Mouse (Mus musculus) naive thymus-derived CD4-positive, alpha-beta T cell, adult 2 months (primary cell): ENCODE measurements around the gene Snx5.

Experiments used
- DNase-seq: peaks from one replicate; pipeline ENCODE4 v3.0.0-alpha.2; 2011; ENCODE audit warnings: low read depth

The Snx5 gene

GRCm38 (mm10) chr2:144270507-144271420 lies at the start of gene Snx5, which contains the start of gene Mgme1:
TSS of gene Snx5 (minus strand) at chr2:144270906.
TSS of gene Mgme1 (plus strand) at chr2:144270663.
- peak; percentile 94 for DNase-seq

DNA sequence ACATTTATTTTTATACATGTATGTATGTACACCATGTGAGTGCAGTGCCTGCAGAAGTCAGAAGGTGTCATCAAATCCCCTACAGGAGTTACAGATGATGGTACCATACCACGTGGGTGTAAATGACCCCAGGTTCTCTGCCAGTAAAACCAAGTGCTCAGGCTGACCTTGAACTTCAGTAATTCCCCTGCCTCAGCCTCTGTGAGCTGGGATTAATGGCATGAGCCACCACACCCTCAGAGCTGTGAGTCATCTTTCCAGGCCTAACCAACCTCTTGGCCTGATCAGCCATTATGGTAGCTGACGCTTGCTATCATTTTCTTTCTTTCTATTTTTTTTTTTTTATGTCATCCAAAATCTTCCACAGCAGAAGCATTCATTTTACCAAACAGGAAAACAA lies 40.7 kb upstream of the Snx5 start:
- no peak for DNase-seq

DNA sequence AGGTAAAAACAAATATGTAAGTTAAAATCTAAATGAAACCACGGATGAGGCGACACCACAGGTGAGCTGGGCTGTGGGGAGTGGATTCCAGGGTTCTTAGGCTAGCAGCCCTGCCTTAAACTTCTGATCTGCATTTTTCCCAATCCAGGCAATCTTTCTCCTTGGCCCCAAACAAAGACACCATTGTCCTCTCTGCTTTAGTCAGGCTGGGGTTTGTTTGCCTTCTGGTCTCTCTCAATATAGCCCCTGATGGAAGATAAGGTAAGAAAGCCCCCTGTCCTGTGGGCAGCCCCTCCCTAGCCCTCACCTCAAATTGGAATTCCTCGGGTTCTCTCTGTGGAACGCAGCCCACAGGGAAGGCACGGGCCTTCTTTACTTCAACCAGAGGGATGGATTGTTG lies 39.6 kb upstream of the Snx5 start:
- DNase-seq, result no peak

GRCm38 (mm10) chr2:144308561-144308960 lies 37.9 kb upstream of the Snx5 start:
- no peak for DNase-seq

DNA sequence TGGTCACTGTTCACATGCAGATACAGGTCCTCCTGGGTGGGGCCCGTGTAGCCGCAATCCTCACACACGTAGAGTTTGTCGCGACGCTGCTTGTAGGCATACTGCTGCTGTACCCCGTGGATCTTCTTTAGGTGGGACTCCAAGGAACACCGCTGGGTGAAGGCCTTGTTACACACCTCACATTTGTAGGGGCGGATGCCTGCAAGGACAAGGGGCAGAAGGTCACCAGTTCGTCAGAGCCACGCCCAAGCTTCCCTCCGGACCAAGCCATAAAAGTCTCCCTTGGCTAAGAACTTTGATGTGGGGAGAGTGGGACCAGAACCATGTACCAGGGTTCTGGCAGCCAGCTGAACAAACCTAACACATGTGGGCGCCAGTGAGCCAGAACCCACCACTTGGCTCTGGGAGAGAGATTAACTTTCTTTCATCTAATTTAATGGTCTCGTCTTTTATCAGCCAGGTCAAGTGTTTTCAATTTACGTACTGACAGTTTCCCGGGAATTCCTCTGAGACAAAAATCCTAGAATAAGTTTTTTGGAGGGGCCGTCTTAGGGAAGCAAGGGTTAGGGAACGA lies 35.1 kb upstream of the Snx5 start:
- no peak for DNase-seq

- DNase-seq, result no peak
Observed at GRCm38 (mm10) chr2:144301101-144301500, 30.4 kb upstream of the Snx5 start.

DNA sequence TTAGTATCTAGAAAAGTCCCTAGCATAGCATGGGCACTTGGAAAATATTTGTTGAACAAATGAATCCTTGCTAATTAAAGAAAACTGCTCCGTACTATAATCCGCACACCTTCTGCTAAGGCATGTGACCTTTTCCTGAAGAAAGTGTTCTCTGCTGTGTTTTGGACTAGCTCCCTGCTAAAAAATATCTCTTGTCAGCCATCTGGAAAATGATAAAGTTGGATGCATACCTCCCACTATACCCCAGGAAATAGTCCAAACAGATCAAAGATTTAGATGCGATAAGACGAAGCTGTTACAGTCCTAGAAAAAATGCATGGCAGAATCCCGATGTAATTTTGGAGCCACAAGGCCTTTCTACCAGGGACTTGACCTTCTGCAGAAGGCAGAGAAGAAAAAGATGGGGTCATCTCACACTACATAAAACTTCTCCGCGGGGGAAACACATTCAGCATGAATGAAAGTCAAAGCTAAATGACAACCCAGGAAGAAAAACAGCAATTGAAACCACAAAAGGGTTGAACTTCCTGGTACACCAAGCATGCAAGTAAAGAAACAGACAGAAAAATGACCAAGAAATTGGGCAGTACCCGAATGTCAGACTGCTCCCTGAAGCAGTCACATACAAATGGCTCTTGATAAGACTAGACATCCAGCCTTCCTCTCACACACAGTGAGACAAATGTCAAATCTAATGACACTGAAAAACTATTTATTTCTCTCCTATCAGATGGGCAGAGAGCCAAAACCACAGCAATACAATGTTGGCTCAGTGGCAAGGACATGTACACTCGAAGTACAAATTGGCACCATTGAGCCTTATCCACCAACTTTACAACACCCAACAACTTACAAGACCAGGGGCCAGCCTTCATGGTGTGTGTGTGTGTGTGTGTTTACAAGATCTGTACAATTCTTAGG lies 29.3 kb upstream of the Snx5 start:
- DNase-seq, result peak; percentile 65

GRCm38 (mm10) chr2:144295145-144295735 lies 24.5 kb upstream of the Snx5 start:
- no peak for DNase-seq

- DNase-seq, result no peak
Observed at GRCm38 (mm10) chr2:144291600-144292305, 21.0 kb upstream of the Snx5 start.

GRCm38 (mm10) chr2:144290321-144290720 lies 19.6 kb upstream of the Snx5 start:
- no peak for DNase-seq

DNA sequence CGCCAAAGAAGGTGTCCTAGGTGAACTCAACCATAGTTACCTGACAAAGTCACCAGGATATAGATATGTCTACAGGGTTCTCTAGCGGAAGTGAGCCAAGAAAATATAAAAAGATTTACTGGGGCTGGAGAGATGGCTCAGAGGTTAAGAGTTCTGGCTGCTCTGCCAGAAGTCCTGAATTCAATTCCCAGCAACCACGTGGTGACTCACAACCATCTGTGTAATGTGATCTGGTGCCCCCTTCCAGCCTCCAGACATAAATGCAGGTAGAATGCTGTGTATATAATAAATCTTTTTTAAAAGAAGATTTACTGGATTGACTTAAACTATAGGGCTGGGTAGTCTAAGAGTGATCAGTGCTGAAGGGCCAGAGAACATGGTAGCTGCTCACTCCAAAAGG lies 10.7 kb upstream of the Snx5 start:
- DNase-seq, result no peak

DNA sequence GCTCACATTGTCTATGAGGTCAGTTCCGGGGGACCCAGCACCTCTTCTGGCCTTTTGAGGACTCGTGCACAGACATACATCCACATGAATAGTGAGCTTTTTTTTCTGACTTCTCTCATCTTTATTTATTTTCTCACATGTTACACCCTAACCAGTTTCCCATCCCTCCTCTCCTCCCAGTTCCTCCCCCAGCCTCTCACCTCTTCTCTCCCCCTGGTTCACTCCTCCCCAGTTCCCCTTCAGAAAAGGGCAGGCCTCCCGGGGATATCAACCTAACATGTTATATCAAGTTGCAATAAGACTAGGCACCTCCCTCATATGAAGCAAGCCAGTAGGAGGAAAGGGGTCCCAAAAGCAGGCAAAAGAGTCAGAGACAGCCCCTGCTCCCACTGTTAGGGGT lies 9.9 kb upstream of the Snx5 start:
- DNase-seq, result no peak

DNA sequence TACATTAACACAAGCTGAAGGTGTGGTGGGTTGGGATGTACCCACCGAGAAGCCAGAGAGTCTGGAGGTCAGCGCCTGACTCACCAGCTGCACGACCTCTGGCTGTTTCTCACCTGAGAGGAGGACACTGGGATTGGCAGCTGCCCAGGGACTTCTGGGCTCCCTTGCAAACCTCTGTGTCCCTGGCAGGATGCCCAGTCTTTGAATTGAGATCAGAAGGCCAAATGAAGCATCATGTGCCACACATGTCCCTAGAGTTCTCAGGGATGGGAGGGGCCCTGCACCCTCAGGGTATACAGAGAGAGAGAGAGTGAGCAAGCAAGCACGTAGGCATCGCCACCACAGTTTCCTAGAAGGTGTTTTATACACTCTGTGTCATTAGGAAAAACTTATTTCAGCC lies 9.0 kb upstream of the Snx5 start:
- no peak for DNase-seq

- no peak for DNase-seq
Observed at GRCm38 (mm10) chr2:144276885-144277284, 6.2 kb upstream of the Snx5 start.

GRCm38 (mm10) chr2:144274741-144275140 lies 4.0 kb upstream of the Snx5 start:
- DNase-seq, result peak; percentile 68

DNA sequence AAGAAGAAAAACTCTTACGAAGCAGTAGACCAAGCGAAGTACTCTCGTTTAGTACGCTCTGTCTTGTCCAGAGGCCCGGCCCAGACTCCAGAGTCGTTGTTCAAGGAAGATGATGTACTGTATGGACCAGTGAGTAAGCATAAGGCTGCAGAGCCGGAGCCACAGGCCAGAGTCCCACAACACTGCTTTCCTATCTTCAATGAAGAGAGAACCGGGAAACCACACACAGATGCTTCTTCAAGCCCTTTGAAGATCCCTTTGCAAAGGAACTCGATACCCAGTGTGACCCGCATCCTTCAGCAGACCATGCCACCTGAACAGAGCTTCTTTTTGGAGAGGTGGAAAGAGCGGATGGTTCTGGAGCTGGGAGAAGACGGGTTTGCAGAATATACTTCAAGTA lies 1.4 kb upstream of the Snx5 start:
- no peak for DNase-seq

- peak; percentile 33 for DNase-seq
Observed at GRCm38 (mm10) chr2:144269679-144270475, 829 bp downstream of the Snx5 start.

DNA sequence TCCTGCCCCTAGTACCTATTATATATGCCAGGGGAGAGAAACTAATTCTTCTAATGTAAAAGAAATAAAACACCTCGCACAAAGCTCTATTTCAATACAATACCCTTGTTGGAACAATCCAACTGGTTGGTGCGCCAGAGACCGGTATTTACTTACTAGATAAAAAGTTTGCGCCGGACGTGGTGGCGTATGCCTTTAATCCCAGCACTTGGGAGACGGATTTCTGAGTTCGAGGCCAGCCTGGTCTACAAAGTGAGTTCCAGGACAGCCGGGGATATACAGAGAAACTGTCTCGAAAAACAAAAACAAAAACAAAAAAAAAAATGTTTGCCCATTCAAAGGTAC lies 1.4 kb downstream of the Snx5 start:
- DNase-seq, result peak; percentile 38

DNA sequence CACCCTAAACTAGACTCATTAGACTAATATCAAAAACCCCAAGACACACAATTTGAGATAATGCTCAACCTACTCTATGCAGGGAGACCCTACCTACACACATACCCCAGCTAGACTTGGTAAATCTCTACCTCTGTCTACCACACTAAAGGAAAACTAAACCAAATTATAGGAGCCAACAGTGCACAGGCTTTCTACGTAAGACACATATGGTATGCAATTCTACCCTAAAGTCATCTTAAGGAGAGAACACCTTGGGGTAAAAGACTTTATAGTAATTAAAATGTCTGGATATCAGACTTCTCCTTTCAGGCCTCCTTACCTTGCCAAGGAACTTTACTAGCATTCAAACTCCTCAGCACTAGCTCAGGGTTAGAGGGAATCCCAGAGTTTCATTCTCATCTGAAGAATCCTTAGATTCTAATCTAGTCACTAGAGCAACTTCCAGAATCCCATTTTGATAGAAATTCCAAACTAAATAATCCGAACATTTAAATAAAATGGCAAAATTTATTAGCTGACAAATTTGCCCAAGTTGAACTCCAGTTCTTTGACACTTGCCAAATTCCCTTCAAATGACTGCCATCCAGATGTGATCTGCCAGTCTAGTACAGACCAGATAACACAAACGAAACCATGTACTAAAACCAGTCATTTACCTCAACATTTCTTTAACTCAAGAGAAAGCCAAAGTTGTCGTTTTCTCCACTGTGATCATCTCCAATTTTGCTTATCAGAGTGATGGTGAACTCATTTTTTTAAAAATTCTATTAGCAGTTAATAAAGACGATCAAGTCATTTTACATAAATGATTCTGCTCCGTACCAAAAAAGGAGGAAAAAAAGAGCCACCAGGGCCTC lies 2.0 kb downstream of the Snx5 start:
- no peak for DNase-seq

DNA sequence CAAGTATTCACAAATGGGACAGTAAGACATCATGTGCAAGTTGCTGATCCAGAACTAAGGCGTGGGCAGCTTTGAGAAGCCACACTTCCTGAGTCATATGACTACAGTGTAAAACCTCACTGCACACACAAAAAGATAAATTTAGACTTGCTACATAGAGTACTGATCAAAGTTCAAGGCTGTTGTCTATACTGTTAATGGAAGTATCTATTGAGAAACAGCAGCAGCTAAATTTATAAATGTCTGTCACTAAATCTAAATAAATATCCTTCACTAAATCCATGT lies 3.0 kb downstream of the Snx5 start:
- peak; percentile 74 for DNase-seq
